Mouse (Mus musculus): ENCODE measurements at regions not wholly inside any gene's neighbourhood (a gene's known extent, or its start where the extent isn't known, plus 50 kb on each side); places are given as distances from the start of the nearest gene placed in this dataset.

DNA sequence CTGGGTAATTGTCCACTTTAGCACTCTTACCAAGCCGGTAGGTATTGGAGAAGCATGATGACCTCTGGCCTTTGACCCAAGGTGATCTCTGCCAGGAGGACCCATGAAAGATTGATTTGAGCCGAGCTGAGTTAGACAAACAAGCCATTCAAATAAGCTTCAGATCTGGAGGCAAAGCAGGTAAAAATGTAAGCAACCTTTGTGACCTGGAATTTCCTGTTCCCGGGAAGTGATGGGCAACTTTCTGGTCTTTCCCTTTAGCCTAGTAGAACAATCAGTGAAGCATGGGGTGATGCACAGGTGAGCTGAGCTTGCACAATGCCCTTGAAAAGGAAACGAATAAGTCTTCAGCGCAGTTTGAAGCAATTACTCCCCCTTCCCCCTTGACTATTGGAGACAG, 127.0 kb downstream of the Mycn start:
- no peak for DNase-seq

DNA sequence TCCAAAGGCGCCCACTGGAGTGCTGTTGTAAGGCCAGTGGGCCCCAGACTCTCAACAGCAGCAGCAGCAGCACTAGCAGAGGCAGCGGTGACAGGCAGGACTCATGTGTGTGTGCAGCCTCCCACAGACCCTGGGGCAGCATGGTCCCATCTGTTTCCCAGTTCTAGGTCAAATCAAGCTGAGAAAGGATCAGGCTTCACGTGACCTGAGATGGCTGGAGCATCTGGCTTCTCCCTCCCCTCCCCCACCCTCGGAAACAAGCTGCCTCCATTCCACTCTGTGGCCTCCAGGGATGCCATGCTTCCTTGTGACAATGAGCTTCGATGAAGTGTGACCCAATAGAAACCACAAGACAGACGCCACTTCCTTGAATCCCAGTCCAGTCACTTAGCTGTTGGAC, 128.8 kb downstream of the Mycn start:
- no peak for DNase-seq

DNA sequence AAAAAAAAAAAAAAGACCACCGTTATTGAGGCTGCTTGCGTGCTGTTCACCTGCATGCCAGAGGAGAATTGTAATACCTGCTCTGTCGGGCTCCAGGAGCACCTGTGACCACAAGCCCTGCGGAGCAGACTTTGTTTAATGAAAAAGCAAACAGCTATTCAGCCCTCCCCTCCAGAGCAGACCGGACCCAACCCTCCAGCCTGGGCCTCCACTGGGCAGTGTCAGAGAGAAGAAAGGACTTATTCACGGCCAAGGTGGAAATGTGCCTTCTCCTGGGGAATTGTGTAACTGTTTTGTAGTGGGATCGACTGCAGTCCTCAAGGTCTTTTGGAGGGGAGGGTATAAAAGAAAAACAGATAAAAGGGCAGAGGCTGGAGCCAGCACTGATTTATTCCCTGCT, 130.8 kb downstream of the Mycn start:
- peak; percentile 49 to 76 for DNase-seq

DNA sequence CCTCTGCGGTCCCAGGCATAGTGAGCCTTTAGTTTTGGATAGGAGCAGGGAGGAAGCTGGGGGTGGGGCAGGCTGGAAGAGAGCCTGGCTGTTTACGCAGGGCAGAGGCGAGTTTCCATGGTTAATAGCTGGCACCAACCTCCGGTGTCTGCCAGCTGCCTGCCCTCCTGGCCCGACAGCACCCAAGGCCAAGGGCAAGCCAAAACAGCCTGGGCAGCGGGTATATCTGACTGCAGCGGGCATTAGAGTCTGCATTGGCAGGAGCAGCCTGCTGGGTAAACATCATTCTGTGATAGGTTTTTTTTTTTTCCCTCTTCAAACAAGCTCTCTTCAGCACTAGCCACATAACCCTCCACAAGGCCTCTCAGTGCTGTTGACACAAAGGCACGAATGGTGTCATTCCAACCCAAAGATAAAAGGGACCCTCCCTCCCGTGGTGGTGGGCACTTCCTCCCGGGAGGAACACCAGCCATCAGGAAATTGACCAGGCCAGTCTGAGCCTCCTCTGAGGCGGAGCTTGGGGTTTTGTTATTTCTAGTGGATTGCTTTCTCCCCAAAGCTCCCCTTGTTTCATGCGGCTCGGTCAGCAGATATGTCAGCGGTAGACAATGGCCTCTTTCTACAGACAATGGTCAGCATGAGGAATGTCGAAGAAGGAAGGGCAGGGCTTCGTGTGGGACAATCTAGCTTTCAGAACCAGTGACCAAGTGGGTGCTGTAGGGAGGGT, 131.4 kb downstream of the Mycn start:
- DNase-seq: peak; percentile 82 to 90

DNA sequence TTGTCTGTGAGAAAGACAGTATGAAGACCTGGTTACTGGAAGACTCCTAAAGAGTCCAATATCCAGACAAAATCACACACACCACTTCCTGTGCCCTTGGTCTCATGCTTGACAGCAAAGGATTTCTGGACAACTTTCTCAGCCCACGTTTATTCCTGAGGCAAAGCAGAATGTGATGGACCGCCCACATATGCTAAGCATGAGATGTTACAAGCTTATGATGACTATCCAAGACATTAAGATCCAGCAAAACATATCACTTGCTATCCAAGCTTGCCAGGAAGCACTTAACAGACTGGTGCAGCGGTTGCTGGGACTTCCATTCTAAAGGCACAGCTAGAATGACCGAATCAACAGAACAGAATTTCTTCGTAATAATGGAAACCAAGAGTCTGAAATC, 133.6 kb downstream of the Mycn start:
- DNase-seq: no peak

DNA sequence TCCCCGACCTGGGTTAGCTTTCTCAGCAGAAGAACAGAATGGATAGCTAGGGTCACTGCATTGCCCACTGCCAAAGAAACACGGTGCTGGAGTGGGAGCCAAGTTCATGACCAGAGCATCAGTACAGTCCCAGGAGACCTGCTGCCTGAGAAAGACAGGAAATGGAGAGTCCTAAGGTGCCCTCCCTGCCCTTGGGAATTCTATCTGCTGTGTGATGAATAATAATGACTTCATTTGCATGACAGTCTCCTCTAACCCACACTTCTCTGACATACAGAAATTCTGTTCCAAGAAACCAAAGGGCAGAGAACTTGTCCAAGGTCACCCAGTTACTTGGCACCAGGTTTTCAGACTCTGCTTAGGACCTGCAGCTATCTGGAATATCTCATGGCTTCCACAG, 138.1 kb downstream of the Mycn start:
- DNase-seq: no peak

DNA sequence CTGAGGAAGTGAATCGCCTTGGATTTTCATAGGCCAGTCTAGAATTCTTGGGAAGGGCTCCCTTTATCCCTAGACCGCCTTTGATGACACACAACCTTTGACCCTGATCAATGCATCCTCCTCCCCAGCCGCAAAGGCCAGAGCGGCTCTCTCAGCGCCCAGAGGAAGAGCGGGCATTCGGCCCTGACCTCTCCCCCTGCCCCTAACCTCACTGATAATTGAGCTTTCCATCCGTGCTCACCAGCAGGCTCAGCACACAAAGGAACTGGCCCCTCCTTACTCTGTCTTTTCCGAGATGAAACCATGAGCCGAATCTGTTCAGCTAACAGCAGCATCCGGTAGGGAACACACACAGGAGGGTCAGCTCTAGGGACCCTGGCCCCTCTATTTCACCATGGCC, 139.3 kb downstream of the Mycn start:
- no peak for DNase-seq

DNA sequence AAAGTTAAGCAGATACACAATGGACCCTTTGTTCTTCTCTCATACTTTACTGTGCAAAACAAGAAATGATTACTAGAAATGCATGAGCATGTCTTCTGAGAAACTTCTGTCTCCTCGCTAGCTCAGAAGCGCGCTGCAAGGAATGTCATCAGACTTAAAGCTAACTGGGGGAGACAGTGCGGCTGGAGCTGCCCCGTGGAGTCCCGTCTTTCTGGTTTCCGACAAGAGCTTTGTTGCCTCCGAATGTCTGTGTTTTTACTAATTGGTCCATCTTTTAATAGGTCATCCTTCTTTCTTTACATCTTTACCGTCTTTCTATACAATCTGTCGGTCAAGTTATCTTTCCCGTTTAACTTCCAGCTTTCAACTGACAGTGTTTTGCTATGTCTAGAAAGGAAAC, 140.0 kb downstream of the Mycn start:
- no peak for DNase-seq

DNA sequence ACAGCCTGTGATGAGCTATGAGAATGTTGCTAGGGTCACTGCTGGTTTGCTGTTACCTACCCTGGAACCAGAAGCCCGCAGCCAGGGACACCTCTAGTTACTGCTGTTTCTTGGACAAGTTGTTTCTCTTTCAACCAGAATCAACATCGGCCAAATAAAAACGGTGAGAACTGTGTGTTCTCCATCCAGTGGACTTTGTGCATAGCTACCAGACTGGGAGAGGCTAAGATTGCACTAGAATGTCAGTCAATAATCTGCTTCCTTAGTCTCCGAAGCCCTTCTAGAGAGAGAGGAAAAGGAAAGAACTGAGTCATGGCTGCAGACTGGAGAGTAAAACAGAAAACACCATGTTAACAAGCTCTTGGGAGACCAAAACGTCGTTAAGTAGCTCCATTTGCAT, 141.6 kb downstream of the Mycn start:
- DNase-seq: no peak

DNA sequence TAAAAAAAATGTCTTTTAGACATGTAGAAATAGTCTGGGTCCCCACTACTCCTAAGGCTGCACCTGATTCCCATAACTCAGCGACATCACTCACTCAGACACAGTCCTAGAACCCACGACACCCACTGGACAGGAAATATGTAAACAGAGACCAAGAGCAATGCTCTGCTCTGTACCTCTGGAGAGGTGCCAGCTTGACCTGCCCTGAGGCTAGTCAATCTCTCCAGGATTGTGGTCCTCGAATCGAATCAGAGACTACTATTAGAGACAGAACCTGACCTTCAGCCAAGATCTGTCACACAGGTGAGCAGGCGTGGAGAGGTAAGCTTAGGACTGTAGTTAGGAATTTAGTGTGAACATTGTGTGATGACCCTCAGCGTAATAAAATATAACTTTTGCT, 152.7 kb downstream of the Mycn start:
- DNase-seq: no peak

DNA sequence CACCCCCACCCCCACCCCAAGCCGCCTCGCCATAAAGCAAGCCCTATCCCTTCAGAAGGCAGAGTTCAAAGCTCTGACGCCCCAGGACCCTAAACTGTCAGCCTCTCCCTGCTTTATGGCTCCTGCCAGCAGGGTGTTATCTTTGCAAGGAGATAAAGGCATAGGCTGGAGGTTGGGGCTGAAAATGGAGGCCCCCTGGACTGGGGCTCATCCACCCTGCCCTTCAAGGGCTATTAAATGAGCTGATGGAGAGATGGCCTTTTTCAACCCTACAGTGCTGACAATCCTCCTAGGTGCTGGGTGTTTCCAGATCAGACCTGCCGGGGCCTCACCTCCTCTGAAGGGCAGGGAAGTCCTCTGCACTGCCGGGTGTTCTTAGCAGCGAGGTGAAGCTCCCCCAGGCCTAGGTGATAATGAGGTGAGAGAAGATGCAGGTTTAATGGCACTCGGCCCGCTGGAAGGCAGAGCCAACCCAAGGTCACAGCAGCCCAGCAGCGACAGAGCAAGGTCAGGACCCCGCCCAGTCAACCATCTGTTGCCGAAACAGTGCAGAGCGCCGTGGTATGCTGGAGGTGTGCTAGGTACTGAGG, 153.4 kb downstream of the Mycn start:
- DNase-seq: no peak

DNA sequence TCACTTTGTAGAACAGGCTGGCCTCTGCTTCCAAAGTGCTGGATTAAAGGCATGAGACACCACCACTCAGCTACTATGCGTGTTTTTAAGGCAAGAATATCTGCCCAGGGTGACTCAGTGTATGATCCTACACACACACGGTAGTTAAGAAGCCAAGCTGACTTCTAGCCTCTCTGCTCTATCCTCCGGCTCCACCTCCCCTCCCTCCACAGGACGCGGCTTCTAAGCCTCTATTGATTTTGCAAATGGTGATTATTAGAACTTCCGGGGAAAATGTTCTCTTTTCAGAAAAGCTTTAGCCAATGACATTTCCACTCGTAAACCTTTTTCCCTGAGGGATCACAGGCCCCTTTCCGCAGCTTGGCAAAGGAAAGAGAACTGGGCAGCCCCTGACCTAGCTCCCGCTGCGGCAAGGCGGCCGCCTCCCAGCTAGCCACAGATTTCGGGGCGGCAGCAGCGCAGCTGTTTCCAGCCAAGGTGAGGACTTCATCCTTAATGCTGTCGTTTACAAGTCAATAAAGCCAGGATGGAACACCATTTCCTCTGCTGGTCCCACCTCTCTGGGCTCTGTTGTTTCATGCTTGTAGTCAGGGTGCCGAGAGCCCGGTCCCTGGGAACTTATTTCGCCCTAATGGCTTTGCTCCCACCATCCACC, 154.0 kb downstream of the Mycn start:
- DNase-seq: no peak

DNA sequence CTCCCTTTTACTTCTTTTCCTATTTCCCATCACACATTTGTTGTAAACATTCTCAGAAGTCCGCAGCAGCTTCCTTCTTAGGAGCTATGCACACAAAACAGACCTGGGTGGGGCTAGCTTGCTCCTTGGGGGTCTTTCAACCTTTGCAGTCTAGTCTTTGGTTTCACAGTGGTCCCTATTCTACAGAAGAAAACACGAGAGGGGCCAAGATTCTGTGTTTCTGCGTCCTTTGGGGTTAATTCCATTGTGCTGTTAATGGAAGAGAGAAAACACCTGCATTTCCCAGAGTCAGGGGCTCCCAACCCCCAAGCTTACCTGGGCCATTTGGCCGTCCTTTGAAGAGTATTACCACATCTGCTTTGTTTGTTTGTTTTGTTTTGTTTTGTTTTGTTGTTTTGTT, 154.6 kb downstream of the Mycn start:
- no peak for DNase-seq

DNA sequence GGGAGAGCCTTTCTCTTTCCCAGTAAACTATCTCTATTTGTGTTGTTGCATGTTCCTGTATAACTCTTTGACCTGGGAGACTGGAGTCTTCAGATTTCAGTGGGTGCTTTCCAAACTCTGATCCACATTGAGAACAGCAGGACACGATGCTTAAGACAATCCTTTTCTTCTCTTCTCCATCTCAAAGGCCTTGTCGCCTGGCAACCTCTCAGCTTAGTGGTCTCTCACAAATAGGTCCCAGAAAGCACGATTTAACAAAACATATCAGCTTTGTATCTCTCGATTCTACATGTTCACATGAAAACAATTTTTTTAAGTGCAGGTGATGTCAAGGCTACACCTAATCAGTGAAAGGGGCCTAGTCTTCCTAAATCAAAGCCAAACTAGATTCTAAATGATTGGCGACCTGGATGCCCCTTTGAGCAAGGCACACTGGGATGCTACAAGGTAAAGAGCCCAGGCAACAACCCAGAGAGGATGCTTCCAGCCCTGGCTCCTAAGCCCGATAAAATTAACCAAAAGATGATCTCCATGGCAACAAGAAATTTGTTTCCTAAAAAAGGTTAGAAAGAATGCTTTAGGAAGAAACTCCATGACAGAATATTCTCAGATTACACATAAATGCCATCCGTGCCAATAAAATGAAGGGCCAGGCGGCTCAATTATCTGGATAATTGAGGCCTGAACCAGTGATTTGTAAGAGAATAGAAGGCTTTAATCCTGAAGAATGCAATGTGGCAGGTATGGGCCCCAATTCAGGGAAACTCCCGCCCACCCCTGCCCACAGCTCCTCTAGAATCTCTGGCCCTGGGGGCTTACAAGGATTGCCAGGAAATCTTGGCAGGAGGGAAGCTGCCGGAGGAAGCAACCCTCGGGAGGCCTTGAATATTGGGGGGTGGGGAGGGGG, 157.8 kb downstream of the Mycn start:
- no peak for DNase-seq

DNA sequence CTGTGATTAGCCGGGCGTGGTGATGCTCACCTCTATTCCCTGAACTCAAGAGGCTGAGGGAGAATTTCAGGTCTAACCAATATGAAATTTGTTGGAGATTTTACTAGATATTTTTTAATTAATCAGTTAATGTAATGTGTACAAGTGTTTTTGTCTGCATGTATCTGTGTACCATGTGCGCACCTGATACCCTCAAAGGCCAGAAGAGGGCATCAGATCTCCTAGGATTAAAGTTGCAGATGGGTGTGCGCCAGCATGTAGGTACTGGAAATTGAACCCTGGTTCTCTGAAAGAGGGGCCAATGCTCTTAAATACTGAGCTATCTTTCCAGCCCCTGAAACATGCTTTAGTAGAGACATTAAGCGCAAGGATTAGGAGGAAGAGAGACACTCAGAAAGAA, 160.2 kb downstream of the Mycn start:
- DNase-seq: no peak

DNA sequence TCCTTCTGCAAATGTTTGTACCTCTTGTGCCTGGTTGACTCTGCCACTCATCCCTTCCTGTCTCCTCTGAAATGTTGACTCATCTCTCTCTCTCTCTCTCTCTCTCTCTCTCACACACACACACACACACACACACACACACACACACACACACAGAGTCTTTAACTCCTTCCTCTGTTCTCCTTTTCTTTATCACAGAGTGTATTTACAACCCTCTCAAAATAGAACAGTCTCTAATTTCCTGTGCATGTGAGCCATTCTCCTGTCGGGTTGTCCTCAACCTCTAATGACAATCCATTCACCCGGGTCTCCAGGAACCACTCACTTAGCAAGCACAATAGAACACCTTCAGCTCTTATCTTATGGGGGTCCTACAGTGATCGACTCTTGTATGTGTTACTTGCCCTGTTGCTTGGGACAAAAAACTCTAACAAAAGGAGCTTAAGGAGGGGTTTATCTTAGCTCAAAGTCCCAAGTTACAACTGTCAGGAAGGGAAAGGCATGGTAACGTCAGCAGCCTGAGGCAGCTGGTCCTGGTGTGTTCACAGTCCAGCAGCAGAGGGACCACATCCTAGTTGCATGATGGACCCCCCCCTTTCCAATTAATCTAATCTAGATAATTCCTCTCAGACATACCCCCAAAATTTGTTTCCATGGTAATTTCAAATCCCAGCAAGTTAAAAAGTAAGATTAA, 163.0 kb downstream of the Mycn start:
- DNase-seq: no peak

DNA sequence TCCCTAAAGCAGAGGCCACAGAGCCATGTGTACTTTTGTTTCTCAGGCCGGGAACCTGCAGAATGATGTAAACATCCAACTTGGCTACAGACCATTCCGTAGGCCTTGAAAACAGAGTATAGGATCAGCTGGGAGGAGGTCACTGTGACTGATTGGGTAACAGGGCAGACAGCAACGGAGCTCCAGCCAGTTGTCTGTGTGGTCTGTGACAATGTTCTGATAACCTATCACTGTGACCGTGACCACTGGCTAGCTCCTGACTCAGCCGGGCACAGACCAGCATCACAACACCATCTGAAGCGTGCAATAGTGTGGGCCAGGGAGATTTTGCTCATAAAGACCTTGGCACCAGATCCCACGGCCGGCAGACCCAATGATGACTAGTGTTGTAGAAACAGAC, 164.3 kb downstream of the Mycn start:
- DNase-seq: no peak

DNA sequence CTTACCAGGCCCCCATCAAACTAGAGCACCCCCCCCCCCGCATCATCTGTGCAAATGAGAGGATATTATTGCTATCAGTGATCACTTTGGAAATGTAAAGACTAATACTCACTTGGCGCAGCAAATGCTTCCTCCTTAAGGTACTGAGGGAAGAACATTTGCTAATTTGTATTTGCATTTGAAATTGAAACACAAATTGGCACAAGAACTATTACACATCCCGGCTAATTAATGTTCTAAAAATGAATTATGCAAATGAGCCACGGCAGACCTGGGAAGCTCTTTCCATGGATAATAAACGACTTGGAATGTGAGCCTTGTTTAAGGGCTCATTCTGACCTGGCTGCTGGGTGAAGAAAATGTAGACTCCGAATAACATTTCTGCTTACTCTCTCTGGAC, 164.9 kb downstream of the Mycn start:
- no peak for DNase-seq

DNA sequence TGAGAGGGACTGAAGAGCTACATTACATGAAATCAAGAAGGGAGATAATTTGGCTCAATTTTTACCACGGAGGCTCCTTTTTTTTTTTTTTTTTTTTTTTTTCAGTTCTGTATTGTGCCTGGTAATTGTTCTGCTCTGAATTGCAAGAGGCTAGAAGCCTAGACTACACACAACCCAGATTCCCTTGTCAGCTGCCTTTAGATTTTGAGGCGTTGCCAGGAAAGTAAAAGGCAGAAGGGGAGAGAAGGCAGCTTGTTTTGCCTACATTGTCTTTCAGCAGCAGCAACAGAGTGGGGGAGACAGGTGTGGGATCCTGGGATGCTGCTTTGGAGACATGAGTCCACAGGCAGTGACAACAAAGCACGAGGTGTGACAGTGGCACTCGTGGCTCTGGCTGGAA, 170.7 kb downstream of the Mycn start:
- DNase-seq: no peak

DNA sequence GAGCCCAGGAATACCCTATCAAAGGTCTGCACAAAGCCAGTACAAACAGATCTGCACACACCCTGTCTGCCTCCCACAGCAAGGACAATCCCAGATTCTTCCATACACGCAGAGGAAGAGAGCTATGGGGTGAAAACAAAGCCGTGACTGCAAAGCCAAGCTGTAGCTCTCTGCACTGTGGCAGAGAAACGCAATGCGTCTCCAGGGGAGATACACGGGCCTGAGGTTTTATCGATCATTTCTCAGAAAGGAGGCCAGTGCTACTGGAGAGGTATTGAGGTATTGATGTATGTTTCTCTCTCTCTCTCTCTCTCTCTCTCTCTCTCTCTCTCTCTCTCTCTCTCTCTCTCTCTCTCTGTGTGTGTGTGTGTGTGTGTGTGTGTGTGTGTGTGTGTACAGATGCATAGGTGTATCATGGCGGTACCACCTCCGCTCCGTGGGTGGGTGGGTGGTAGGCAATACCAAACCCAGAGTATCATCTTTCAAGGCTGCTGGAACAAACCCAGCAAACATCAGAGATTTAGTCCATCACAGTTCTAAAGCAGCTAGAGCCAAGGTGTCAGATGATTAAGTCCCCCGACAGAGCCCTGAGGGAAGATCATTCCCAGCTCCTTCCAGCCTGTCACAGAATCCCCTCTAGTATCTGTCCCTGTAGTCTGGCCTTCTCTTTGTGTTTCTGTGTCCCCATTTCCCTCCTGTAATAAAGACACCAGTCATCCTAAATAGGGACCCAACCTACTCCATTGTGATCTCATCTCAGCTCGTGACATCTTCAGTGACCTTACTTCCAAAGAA, 175.0 kb downstream of the Mycn start:
- no peak for DNase-seq

DNA sequence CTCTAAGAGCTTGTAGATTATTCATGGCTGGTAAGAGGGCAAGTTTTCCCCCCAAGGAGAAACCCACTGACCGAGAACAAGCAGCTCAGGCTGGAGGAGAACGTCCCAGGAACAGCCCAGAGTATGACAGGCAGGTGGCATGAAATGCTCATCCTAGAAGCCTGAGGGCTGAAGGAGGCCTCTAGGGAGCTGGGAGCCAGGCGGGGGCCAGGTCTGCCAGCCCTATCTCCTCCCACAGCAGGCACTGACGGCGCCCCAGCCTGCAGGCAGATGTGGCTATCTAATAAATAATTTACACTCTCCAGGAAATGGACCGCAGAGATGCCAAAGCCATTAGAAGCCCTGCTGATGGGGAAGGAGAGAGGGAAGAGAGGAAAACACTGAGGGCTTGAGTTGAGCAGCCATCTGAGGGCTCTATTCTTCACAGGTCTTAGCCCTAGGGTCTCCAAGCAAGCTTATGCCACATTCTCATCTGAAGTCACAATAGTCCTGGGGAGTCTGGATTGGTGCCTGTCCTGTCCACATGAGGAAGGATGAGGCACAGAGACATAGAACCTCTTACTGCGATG, 176.1 kb downstream of the Mycn start:
- no peak for DNase-seq

DNA sequence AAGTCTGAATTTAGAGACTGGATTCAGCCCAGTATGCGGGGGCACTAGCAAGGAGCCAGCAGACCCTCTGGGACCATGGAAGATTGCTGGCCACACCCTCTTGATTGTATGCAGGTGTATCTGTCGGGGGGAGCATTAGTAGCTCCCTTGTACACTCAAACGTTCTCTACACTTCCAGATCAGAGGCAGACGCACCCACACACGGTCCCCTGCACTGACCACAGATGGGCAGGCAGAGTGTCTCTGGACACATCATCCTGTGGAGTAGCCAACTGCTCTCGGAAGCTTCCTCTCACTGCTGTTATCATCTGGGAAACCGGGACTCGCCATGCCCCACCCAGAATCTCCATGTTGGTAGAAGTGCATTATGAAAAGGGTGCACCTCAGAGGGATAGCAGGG, 176.7 kb downstream of the Mycn start:
- DNase-seq: no peak
